Mouse (Mus musculus) stomach, embryonic 14.5 days (tissue): ENCODE data around the gene Pifo. TPM values are rescaled to one million over a fixed set of nuclear protein-coding genes. Genes with fewer than 3 reads are reported as not detected.
"Not testable (repeated sequence)": the region's sequence is repeated elsewhere in the genome, so short reads cannot be mapped to it uniquely, and the experiment has no call there.

Experiments
- ATAC-seq: fragments of 200-750 bp; cut with Nextera tagmentation; 2 replicates; pipeline ENCODE4 v1.8.0; 2017; ENCODE audit warnings: low read depth, moderate TSS enrichment; ENCODE audit not compliant: insufficient number of reproducible peaks, insufficient read depth, low FRiP score
- H3K27ac ChIP-seq: fragments of 300-500 bp; sonication (generic); 2 replicates; pipeline ENCODE4 v1.5.1; 2014; ENCODE audit warnings: mild to moderate bottlenecking, low read length, moderate library complexity, mixed read lengths
- H3K27me3 ChIP-seq: fragments of 300-500 bp; sonication (generic); 2 replicates; pipeline ENCODE4 v1.6.1; 2014; ENCODE audit warnings: low read length, control low read depth, mixed read lengths; ENCODE audit not compliant: control insufficient read depth, insufficient read depth
- H3K36me3 ChIP-seq: fragments of 300-500 bp; sonication (generic); 2 replicates; pipeline ENCODE4 v1.6.1; 2014; ENCODE audit warnings: mild to moderate bottlenecking, control low read depth, low read length, moderate library complexity, mixed read lengths; ENCODE audit not compliant: control insufficient read depth, insufficient read depth
- H3K4me1 ChIP-seq: fragments of 300-500 bp; sonication (generic); 2 replicates; pipeline ENCODE4 v1.6.1; 2014; ENCODE audit warnings: low read length, control low read depth, mixed read lengths; ENCODE audit not compliant: control insufficient read depth, insufficient read depth
- H3K4me2 ChIP-seq: fragments of 300-500 bp; sonication (generic); replicated peaks from 2 replicates; pipeline ENCODE4 v1.6.1; 2014; ENCODE audit warnings: low read depth, low read length, control low read depth
- H3K4me3 ChIP-seq: fragments of 300-500 bp; sonication (generic); 2 replicates; pipeline ENCODE4 v1.5.1; 2014; ENCODE audit warnings: low read depth, low read length, control low read depth
- H3K9ac ChIP-seq: fragments of 300-500 bp; sonication (generic); replicated peaks from 2 replicates; pipeline ENCODE4 v1.6.1; 2014; ENCODE audit warnings: low read depth, mild to moderate bottlenecking, control low read depth, low read length, moderate library complexity, mixed read lengths
- H3K9me3 ChIP-seq: fragments of 300-500 bp; sonication (generic); 2 replicates; pipeline ENCODE4 v1.6.1; 2016; ENCODE audit warnings: low read depth, low read length, control low read depth; ENCODE audit not compliant: control insufficient read depth
- WGBS: fragments of 180-500 bp; shearing (Covaris S2); extraction: QIAGEN DNeasy Blood & Tissue Kit; methylation state at CpG from one replicate; pipeline ENCODE4 v1.1.7; 2014; 5-methylcytosine and 5-hydroxymethylcytosine counted together
- polyA plus RNA-seq: library from polyadenylated mRNA; unstranded; fragments of >200 nt; fragmentation: Nextera tagmentation; extraction: Ambion mirVana; gene quantifications from 2 replicates; pipeline ENCODE4 v1.2.1, GENCODE M21; 2014

Pifo gene
- polyA plus RNA-seq, result 0.29 and 0.39 TPM in 2 replicates

DNA sequence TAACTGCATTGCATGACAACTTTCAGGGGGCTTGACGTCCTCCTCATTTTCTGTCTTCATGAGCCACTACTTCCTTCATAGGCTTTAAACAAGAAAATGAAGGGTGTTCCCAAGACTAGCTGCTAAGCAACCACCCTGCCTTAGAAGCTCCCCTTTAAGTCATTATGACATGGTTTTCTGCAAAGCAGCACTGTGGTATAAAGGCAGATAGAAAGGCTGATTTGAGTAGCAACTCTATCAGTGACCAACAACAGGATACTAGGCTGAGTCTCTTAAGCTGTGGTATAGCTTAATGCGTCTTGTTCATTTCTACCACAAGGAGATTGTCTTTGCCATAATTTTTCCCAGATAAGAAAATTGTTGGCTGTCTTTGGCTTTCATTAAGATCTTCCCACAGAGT lies at the start of gene Pifo:
TSS of gene Pifo (minus strand) at position 101 of the 400 bp plus-strand sequence.
- Histone ChIP-seq H3K9ac (no peak within 1 kb of the TSS), H3K4me1 (no peaks in the 10 kb centered on the region), H3K27me3 (no peaks in the 10 kb centered on the region), H3K4me2 (no peak within 1 kb of the TSS), H3K9me3 (no peaks in the 10 kb centered on the region), H3K36me3 (no peaks in the 10 kb centered on the region), H3K27ac (no peak within 1 kb of the TSS), H3K4me3 (no peak within 1 kb of the TSS)
- no peak for ATAC-seq
- WGBS, result 86% methylated on average over 2 of the region's 2 CpGs

- no peak for ATAC-seq
- Histone ChIP-seq H3K9ac (no peak overlapping the region), H3K4me3 (no peak overlapping the region), H3K27ac (no peak overlapping the region), H3K9me3 (no peaks in the 10 kb centered on the region), H3K4me1 (no peaks in the 10 kb centered on the region), H3K4me2 (no peak overlapping the region), H3K27me3 (no peaks in the 10 kb centered on the region), H3K36me3 (no peaks in the 10 kb centered on the region)
- 72% methylated on average over 3 of the region's 3 CpGs for WGBS
Measured at GRCm38 (mm10) chr3:106057966-106058365, 43.5 kb upstream of the Pifo start.

GRCm38 (mm10) chr3:106051896-106052295 lies 37.5 kb upstream of the Pifo start:
- H3K27me3 ChIP-seq, result no peaks in the 10 kb centered on the region
- ATAC-seq, result no peak
- no peaks in the 10 kb centered on the region for H3K36me3 ChIP-seq
- no peak overlapping the region for H3K27ac ChIP-seq
- H3K9me3 ChIP-seq, result no peaks in the 10 kb centered on the region
- no peak overlapping the region for H3K9ac ChIP-seq
- no peak overlapping the region for H3K4me2 ChIP-seq
- H3K4me3 ChIP-seq, result no peak overlapping the region
- no peaks in the 10 kb centered on the region for H3K4me1 ChIP-seq
- 59% methylated on average over 18 of the region's 18 CpGs for WGBS

DNA sequence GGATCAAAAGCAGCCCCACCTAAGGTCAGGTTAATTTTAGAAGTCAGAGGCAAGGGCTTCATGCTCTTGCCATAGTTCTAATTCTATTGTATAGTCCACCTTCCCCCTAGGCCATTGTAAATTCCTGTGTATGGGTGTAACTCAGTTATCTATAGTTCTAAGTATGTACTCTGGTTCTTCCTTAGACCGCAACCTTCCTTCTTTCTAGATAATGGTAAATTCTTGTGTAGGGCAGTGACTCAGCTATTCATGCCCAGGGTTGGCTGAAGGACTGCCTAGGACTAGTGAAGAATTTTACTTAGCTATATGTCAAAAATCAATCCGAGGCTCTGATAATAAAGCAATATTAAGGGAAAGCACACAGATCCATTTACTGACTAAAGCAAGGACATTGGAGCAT lies 25.9 kb upstream of the Pifo start:
- H3K36me3 ChIP-seq, result no peaks in the 10 kb centered on the region
- H3K27ac ChIP-seq, result no peak overlapping the region
- no peaks in the 10 kb centered on the region for H3K9me3 ChIP-seq
- no peaks in the 10 kb centered on the region for H3K4me1 ChIP-seq
- no peak overlapping the region for H3K4me2 ChIP-seq
- H3K9ac ChIP-seq, result no peak overlapping the region
- 85% methylated on average over 2 of the region's 2 CpGs for WGBS
- H3K27me3 ChIP-seq, result no peaks in the 10 kb centered on the region
- ATAC-seq, result no peak
- no peak overlapping the region for H3K4me3 ChIP-seq

- Histone ChIP-seq H3K36me3 (no peaks in the 10 kb centered on the region), H3K4me3 (no peak within 1 kb of the TSS), H3K9me3 (no peaks in the 10 kb centered on the region), H3K4me1 (no peaks in the 10 kb centered on the region), H3K4me2 (no peak within 1 kb of the TSS), H3K9ac (no peak within 1 kb of the TSS), H3K27me3 (no peaks in the 10 kb centered on the region), H3K27ac (no peak within 1 kb of the TSS)
- WGBS, result 90% methylated on average over 1 of the region's 1 CpGs
- no peak for ATAC-seq
Measured at GRCm38 (mm10) chr3:106032781-106033180, 18.3 kb upstream of the Pifo start, which contains the start of gene Chil5. Chil5 (minus strand) TSS chr3:106032814.

- WGBS, result 84% methylated on average over 2 of the region's 2 CpGs
- no peaks in the 10 kb centered on the region for H3K27me3 ChIP-seq
- no peak for ATAC-seq
- H3K4me3 ChIP-seq, result no peak overlapping the region
- H3K27ac ChIP-seq, result no peak overlapping the region
- no peak overlapping the region for H3K9ac ChIP-seq
- H3K4me1 ChIP-seq, result no peaks in the 10 kb centered on the region
- no peak overlapping the region for H3K4me2 ChIP-seq
- no peaks in the 10 kb centered on the region for H3K9me3 ChIP-seq
- H3K36me3 ChIP-seq, result no peaks in the 10 kb centered on the region
Measured at GRCm38 (mm10) chr3:106024135-106024534, 9.7 kb upstream of the Pifo start.

DNA sequence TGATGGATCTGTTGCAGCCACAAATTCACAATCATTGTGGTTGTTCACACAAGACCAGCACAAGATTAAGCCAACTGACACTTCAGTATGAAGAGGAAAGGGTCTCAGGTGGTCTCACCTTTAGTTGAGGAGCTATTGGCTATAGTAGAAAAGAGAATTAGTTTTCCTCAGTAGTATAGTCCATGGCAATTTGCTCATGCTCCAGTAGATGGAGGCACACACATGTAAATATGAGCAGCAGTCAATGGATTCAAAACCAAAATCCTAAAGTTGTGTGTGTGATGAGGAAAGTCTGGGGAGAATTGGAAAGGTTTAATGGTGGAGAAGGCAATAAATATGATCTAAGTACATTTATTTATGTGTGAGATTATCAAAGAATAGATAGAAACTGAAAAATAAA lies 7.4 kb upstream of the Pifo start:
- no peak for ATAC-seq
- no peaks in the 10 kb centered on the region for H3K9me3 ChIP-seq
- no peak overlapping the region for H3K27ac ChIP-seq
- H3K4me3 ChIP-seq, result no peak overlapping the region
- no peak overlapping the region for H3K9ac ChIP-seq
- no peaks in the 10 kb centered on the region for H3K4me1 ChIP-seq
- no peaks in the 10 kb centered on the region for H3K36me3 ChIP-seq
- no peak overlapping the region for H3K4me2 ChIP-seq
- H3K27me3 ChIP-seq, result no peaks in the 10 kb centered on the region

DNA sequence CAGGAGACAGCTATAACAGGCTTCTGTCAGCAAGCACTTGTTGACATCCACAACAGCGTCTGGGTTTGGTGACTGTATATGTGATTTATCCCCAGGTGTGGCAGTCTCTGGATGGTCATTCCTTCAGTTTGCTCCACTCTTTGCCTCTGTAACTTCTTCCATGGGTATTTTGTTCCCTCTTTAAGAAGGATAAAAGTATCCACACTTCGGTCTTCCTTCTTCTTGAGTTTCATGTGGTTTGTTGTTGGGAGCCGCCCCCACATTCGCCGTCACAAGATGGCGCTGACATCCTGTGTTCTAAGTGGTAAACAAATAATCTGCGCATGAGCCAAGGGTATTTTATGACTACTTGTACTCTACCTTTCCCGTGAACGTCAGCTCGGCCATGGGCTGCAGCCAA lies 11.1 kb downstream of the Pifo start:
- H3K4me3 ChIP-seq, H3K4me1 ChIP-seq, H3K36me3 ChIP-seq, H3K9me3 ChIP-seq, H3K4me2 ChIP-seq, H3K9ac ChIP-seq, H3K27ac ChIP-seq, H3K27me3 ChIP-seq, ATAC-seq: not testable (repeated sequence)
- 65% methylated on average over 10 of the region's 10 CpGs for WGBS
